Mouse (Mus musculus) adipocyte (in vitro differentiated cells): ENCODE measurements around the gene Nono.
A peak's percentile ranks its signal among the peaks of the same experiment; 100 is the strongest.

ENCODE experiments used
- DNase-seq: peaks from one replicate; pipeline ENCODE4 v3.0.0-alpha.2; 2016; ENCODE audit warnings: low spot score

Gene Nono

GRCm38 (mm10) chrX:101429142-101429949 is at the start of gene Nono:
TSS of gene Nono (plus strand) at chrX:101429318.
- DNase-seq = peak; percentile 97

GRCm38 (mm10) chrX:101379744-101380143 is 49.4 kb upstream of the Nono start:
- DNase-seq = no peak

- DNase-seq = no peak
Observed at GRCm38 (mm10) chrX:101383455-101383854, 45.7 kb upstream of the Nono start.

GRCm38 (mm10) chrX:101384439-101385137 is 44.5 kb upstream of the Nono start:
- no peak for DNase-seq

GRCm38 (mm10) chrX:101386222-101386621 is 42.9 kb upstream of the Nono start:
- DNase-seq = no peak

GRCm38 (mm10) chrX:101388866-101389537 is 40.1 kb upstream of the Nono start:
- no peak for DNase-seq

- DNase-seq = no peak
Observed at GRCm38 (mm10) chrX:101394341-101394740, 34.8 kb upstream of the Nono start.

- no peak for DNase-seq
Observed at GRCm38 (mm10) chrX:101396459-101396858, 32.7 kb upstream of the Nono start.

GRCm38 (mm10) chrX:101418946-101419724 is 10.0 kb upstream of the Nono start:
- peak; percentile 44 for DNase-seq

GRCm38 (mm10) chrX:101419725-101420699 is 9.1 kb upstream of the Nono start:
- peak; percentile 81 for DNase-seq

GRCm38 (mm10) chrX:101420700-101421095 is 8.4 kb upstream of the Nono start, which contains the start of gene Zmym3:
TSS of gene Zmym3 (minus strand) at chrX:101420849.
- DNase-seq = peak; percentile 45

GRCm38 (mm10) chrX:101423462-101423861 is 5.7 kb upstream of the Nono start:
- peak; percentile 12 for DNase-seq

- peak; percentile 45 for DNase-seq
Observed at GRCm38 (mm10) chrX:101427774-101428173, 1.3 kb upstream of the Nono start.

GRCm38 (mm10) chrX:101428785-101429141 is 355 bp upstream of the Nono start:
- no peak for DNase-seq

- DNase-seq = peak; percentile 49
Observed at GRCm38 (mm10) chrX:101429976-101430375, 858 bp downstream of the Nono start.

GRCm38 (mm10) chrX:101448886-101449475 is 19.9 kb downstream of the Nono start, which contains the start of gene Itgb1bp2:
TSS of gene Itgb1bp2 (plus strand) at chrX:101449088.
- no peak for DNase-seq

- DNase-seq = peak; percentile 21
Observed at GRCm38 (mm10) chrX:101451147-101451546, 22.0 kb downstream of the Nono start.

- no peak for DNase-seq
Observed at GRCm38 (mm10) chrX:101451591-101451990, 22.5 kb downstream of the Nono start.

- DNase-seq = no peak
Observed at GRCm38 (mm10) chrX:101472202-101472601, 43.1 kb downstream of the Nono start.
